Mouse (Mus musculus) thymus, adult 2 months (tissue): ENCODE data around the gene Pou2f2.

Experiments used
- CTCF ChIP-seq: fragments of 200-500 bp; IDR thresholded peaks from 2 replicates; pipeline ENCODE4 v1.5.1; 2012; ENCODE audit warnings: mild to moderate bottlenecking, control low read depth, low read length, moderate library complexity, borderline replicate concordance; ENCODE audit not compliant: control insufficient read depth, poor library complexity, insufficient read depth; ENCODE audit errors: extremely low read depth
- POLR2A ChIP-seq: fragments of 200-500 bp; IDR thresholded peaks from 2 replicates; pipeline ENCODE4 v1.6.1; 2012; ENCODE audit warnings: mild to moderate bottlenecking, low read length, control low read depth, moderate library complexity; ENCODE audit not compliant: control insufficient read depth, poor library complexity, insufficient read depth; ENCODE audit errors: extremely low read depth

DNA sequence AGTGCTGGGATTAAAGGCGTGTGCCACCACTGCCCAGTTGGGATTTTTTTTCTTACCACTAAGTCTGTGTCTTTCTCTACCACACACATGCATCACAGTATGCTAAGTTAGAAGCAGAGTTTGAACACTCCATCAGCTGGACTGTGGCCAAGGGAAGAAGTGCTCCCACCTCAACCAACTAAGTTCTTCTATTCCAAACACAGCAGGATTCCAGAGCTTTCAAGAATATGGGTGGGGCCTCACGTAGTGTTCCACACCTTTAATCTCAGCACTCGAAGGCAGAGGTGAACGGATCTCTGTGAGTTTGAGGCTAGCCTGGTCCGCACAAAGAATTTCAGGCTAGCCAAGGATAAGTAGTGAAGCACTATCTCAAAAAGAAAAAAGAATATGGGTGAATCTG lies 13.4 kb downstream of the Pou2f2 start:
- TF ChIP-seq CTCF (no peak), POLR2A (no peak)
